Mouse (Mus musculus): Measurements from ENCODE around the gene Hdgf.

- TF ChIP-seq MAX (IDR thresholded peaks at IDR 0.05; ENCODE audit: low read length), result no peak
- TF ChIP-seq POLR2A (IDR thresholded peaks at IDR 0.05; ENCODE audit: low read depth, low read length), result no peak
- no peak for TF ChIP-seq CTCF (conservative IDR thresholded peaks at IDR 0.05 in 1 of 2, IDR thresholded peaks at IDR 0.05 in 1 of 2; ENCODE audit: low read depth in 2 of 2, low read length in 2 of 2)
- TF ChIP-seq ZNF384 (IDR thresholded peaks at IDR 0.05; ENCODE audit: low read depth, low read length), result no peak
- TF ChIP-seq ZC3H11A (IDR thresholded peaks at IDR 0.05; ENCODE audit: low read depth, low read length), result no peak
Observed at GRCm38 (mm10) chr3:87899266-87899665, 6.9 kb upstream of the Hdgf start.

Data from CH12.LX (cell line).